Mouse (Mus musculus): ENCODE results near the gene Foxn1. TPM values are rescaled to one million over a fixed set of nuclear protein-coding genes. Genes with fewer than 3 reads are reported as not detected.
A peak's percentile ranks its signal among the peaks of the same experiment; 100 is the strongest.

Gene Foxn1
- polyA plus RNA-seq, 1 experiment: not detected

GRCm38 (mm10) chr11:78360125-78360788 lies 26.1 kb downstream of the Foxn1 start:
- DNase-seq (ENCODE audit: extremely low spot score in 1 of 2, low spot score in 1 of 2): peak in 1 of 2 experiments; percentile 84

DNA sequence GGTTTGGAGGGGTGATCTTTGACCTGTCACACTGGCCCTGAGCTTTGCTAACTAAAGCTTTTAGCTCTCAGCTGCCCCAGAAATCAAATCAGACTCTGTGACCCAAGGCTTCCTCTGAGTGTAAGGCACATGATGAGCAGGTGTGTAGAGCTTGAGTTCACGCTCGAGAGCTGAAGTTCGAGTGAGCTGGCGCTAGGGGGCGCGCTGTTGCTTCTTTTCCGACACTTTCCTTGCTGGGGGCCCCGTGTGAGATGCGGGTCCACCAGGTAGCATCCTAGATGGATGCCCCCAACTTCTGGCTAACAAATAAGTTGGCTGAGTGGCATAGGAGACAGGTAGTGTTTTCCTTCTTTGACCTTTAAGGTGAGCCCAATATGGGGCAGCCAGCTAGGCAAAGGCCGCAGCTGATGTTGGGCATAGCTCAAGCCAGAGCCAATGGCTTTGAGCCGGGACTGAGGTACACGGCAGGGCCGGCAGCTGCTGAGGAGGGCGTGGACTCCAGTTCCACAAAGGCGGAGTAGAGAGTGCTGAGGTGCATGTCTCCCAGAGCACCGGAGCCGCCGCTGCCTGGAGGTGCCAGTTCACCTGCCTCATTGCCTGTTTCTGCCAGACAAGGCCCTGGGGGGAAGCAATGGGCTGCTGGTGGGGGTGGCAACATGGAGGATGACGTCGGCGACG lies 27.9 kb downstream of the Foxn1 start:
- DNase-seq (ENCODE audit: extremely low spot score in 1 of 2, low spot score in 1 of 2): peak in 1 of 2 experiments; percentile 48

DNA sequence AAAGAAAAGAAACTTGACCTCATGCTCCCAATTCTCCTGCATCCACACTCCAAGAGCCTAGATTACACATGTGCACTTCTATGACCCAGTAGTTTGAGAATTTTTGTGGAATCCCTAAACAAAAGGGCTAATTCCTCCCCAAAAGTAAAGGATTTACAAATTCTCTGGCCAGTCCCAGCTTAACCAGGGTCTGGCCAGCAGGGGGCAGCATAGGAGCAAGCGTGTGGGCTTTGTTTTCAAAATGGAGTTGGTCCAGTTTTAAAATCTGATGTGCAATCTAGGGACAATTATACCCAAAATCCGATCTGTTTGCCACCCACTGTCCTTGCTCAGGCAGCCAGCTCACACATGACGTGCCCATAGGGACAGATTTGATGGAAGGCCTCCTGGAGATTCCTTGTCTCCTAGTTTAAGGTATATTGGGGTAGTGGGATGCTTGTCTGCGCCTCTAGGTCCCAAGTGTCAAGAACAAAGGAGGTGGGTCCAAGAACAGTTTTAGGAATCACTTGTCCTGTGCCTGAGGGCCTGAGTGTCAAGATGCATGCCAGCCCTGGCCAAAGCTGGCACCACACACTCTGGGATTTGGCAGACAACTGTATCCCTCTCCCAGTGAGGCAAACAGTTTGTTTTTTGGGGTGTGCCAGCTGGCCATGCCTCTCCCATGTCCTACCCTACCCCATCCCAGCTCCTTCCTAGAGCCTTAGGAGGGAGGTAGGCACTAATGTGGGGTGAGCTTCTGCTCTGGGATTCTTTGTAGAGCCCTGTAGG lies 30.7 kb downstream of the Foxn1 start:
- peak in 1 of 2 experiments; percentile 79 for DNase-seq (ENCODE audit: extremely low spot score in 1 of 2, low spot score in 1 of 2)

GRCm38 (mm10) chr11:78354905-78355304 lies 31.5 kb downstream of the Foxn1 start:
- no peak for DNase-seq (ENCODE audit: extremely low spot score in 1 of 2, low spot score in 1 of 2)

DNA sequence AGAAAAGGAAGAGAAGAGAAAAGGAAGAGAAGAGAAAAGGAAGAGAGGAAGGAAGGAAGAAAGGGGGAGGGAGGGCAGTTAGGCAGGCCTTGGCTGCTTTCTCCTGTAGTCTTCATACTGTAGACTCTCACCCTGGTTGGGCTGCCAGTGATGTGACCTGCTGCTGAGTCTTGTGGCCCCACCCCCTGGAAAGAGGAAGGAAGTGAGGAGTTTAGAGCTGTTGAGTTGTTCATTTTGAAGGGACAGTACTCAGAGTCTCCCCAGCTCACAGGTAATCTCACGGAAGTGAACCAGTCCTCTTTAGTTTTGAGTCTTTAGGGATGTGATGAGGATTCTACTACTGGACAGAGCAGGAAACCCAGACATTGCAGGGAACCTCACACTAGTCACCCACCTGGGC lies 33.3 kb downstream of the Foxn1 start:
- DNase-seq (ENCODE audit: extremely low spot score in 1 of 2, low spot score in 1 of 2): no peak

GRCm38 (mm10) chr11:78349441-78350358 lies 36.7 kb downstream of the Foxn1 start:
- DNase-seq (ENCODE audit: extremely low spot score in 1 of 2, low spot score in 1 of 2): no peak

- DNase-seq (ENCODE audit: extremely low spot score in 1 of 2, low spot score in 1 of 2): no peak
Observed at GRCm38 (mm10) chr11:78348474-78348873, 37.9 kb downstream of the Foxn1 start.

DNA sequence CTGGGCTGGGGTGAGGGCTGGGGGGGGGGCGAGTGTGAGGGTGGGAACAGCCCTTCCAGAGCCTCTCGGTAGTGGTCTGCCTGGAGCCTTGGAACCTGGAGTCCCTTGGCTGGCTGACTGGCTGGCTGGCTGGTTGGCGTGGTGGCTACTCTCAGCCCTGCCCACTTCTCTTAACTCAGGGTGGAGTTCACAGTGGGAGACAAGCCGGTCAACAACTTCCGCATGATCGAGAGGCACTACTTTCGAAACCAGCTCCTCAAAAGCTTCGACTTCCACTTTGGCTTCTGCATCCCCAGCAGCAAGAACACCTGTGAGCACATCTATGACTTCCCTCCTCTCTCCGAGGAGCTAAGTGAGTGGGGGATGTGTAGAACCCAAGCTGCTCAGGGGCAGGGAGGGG lies 38.5 kb downstream of the Foxn1 start:
- no peak for DNase-seq (ENCODE audit: extremely low spot score in 1 of 2, low spot score in 1 of 2)

GRCm38 (mm10) chr11:78347070-78347754 lies 39.1 kb downstream of the Foxn1 start:
- peak in 1 of 2 experiments; percentile 80 for DNase-seq (ENCODE audit: extremely low spot score in 1 of 2, low spot score in 1 of 2)

GRCm38 (mm10) chr11:78346326-78347069 lies 39.9 kb downstream of the Foxn1 start:
- no peak for DNase-seq (ENCODE audit: extremely low spot score in 1 of 2, low spot score in 1 of 2)

- no peak for DNase-seq (ENCODE audit: extremely low spot score in 1 of 2, low spot score in 1 of 2)
Observed at GRCm38 (mm10) chr11:78345801-78346200, 40.6 kb downstream of the Foxn1 start.

- DNase-seq (ENCODE audit: extremely low spot score in 1 of 2, low spot score in 1 of 2): no peak
Observed at GRCm38 (mm10) chr11:78344890-78345715, 41.3 kb downstream of the Foxn1 start.

GRCm38 (mm10) chr11:78344328-78344889 lies 41.9 kb downstream of the Foxn1 start:
- no peak for DNase-seq (ENCODE audit: extremely low spot score in 1 of 2, low spot score in 1 of 2)

DNA sequence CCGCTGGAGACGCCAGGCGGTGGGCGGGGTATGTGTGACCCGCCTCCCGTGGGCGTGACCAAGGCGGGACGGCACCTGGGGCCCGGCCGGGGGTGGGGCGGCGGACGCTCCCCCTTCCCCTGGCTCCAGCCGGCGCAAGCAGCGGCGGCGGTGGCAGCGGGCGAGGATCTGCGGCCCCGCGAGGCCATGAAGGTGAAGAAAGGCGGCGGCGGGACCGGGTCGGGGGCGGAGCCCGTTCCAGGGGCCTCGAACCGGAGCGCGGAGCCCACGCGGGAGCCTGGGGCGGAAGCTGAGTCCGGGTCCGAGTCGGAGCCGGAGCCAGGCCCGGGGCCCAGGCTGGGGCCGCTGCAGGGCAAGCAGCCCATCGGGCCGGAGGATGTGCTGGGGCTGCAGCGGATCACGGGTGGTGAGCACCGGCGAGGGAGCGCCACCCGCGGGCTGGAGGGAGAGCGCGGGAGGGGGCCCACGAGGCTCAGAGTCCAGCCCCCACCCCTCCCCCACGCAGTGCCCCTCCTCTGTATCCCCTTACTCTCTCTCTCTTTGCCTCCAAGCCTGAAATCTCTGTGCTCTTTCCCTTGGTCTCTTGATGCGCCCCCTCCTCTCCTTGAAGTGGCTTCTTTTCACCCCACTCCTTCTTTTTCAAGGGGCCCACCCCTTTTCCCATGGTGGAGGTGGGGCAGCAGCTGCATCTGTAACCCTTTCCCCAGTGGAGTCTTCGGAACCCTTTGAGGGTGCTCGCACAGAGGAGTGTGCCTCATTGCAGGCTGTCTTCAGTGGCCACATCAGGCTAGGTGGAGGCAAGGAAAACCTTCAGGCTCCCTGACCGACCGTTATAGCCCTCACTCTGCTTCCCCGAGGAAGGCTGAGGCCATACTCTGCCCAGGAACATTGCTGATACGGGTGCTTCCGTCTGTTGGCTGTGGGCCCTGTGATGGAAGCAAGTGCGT lies 42.7 kb downstream of the Foxn1 start, which contains the start of gene Unc119:
Unc119 (plus strand) TSS at position 102 of the 947 bp plus-strand sequence.
- DNase-seq (ENCODE audit: extremely low spot score in 1 of 2, low spot score in 1 of 2): peak in 1 of 2 experiments; percentile 71

DNA sequence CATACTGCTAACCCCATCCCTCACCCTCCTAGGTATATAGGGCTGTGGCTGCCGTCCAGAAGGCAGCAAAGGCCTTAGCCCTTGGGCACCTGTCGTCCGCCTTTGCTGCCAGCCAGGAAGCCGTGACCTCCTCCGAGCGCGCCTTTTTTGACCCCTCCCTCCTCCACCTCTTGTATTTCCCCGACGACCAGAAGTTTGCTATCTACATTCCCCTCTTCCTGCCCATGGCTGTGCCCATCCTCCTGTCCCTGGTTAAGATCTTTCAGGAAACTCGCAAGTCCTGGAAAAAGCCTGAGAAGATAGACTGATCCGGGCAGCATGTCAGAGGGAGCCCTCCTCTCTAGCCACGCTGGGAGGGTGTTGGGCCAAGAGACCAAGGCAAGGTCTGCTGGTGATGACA lies 44.7 kb downstream of the Foxn1 start:
- no peak for DNase-seq (ENCODE audit: extremely low spot score in 1 of 2, low spot score in 1 of 2)

- DNase-seq (ENCODE audit: extremely low spot score in 1 of 2, low spot score in 1 of 2): no peak
Observed at GRCm38 (mm10) chr11:78337040-78337439, 49.3 kb downstream of the Foxn1 start.

DNA sequence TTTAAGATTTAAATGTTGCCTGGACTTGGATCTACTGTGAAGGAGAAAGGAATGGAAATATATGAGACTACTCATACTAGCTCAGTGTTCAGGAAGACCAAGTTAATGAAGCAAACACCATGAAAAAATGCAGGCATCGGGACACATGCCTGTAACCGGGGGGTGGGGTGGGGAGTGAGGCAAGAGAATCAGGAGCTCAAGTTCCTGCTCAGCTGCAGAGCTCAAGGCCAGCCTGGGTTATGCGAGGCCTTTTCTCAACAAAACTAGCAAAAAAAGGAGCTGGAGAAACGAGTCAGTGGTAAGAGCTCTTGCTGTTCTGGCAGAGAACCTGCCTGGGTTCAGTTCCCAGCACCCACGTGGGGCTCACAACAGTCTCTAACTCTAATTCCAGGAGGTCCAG lies 52.4 kb downstream of the Foxn1 start:
- no peak for DNase-seq (ENCODE audit: extremely low spot score in 1 of 2, low spot score in 1 of 2)
